Mouse (Mus musculus): Measurements from ENCODE around the gene Pard3b. TPM values are rescaled to one million over a fixed set of nuclear protein-coding genes. Genes with fewer than 3 reads are reported as not detected.
A peak's percentile ranks its signal among the peaks of the same experiment; 100 is the strongest.

Pard3b gene
- total and polyA plus RNA-seq, 3 experiments: 2.2 to 13.9 (median 13.8) TPM

GRCm38 (mm10) chr1:62394555-62394954 lies 755.9 kb downstream of the Pard3b start:
- 89% methylated on average over 3 of the region's 3 CpGs for WGBS

GRCm38 (mm10) chr1:62398261-62398660 lies 759.6 kb downstream of the Pard3b start:
- TF ChIP-seq CTCF (IDR thresholded peaks at IDR 0.05): no peak
- no peak for TF ChIP-seq EP300 (IDR thresholded peaks at IDR 0.05; ENCODE audit: insufficient read depth, low read depth, low read length)
- no peak for TF ChIP-seq POLR2A (IDR thresholded peaks at IDR 0.05; ENCODE audit: insufficient read depth, low read depth, low read length)
- no peak overlapping the region for H3K9ac ChIP-seq (ENCODE audit: low read depth, low read length)
- no peak overlapping the region for H3K4me3 ChIP-seq
- H3K36me3 ChIP-seq (ENCODE audit: control insufficient read depth, insufficient read depth, low read length): no peaks in the 10 kb centered on the region
- no peaks in the 10 kb centered on the region for H3K27me3 ChIP-seq (ENCODE audit: control insufficient read depth, insufficient read depth, low read length)
- H3K79me2 ChIP-seq (replicated peaks; ENCODE audit: control insufficient read depth, insufficient read depth, low read length): no peaks in the 10 kb centered on the region
- DNase-seq: no peak
- H3K27ac ChIP-seq: no peak overlapping the region
- intact Hi-C loops (cut with DNase I): no loop called here
- 43% methylated on average over 3 of the region's 3 CpGs for WGBS
- H3K4me1 ChIP-seq (ENCODE audit: control insufficient read depth, insufficient read depth, low read length): no peaks in the 10 kb centered on the region

More at GRCm38 (mm10) chr1:62394555-62394954, 755.9 kb downstream of the Pard3b start:
- Histone ChIP-seq H3K79me2 (replicated peaks; ENCODE audit: control insufficient read depth, insufficient read depth, low read length) (no peaks in the 10 kb centered on the region), H3K9ac (ENCODE audit: low read depth, low read length) (no peak overlapping the region), H3K27ac (no peak overlapping the region), H3K27me3 (ENCODE audit: control insufficient read depth, insufficient read depth, low read length) (no peaks in the 10 kb centered on the region), H3K4me3 (no peak overlapping the region), H3K4me1 (ENCODE audit: control insufficient read depth, insufficient read depth, low read length) (no peaks in the 10 kb centered on the region; the same call in 1 of the 2 replicates), H3K36me3 (ENCODE audit: control insufficient read depth, insufficient read depth, low read length) (no peaks in the 10 kb centered on the region)
- no peak for TF ChIP-seq POLR2A (IDR thresholded peaks at IDR 0.05; ENCODE audit: insufficient read depth, low read depth, low read length)
- no peak for TF ChIP-seq CTCF (IDR thresholded peaks at IDR 0.05)
- no peak for TF ChIP-seq EP300 (IDR thresholded peaks at IDR 0.05; ENCODE audit: insufficient read depth, low read depth, low read length)
- intact Hi-C loops (cut with DNase I): no loop called here
- DNase-seq: no peak

- H3K4me1 ChIP-seq (ENCODE audit: control insufficient read depth, insufficient read depth, low read length): no peaks in the 10 kb centered on the region
- DNase-seq: no peak
- H3K36me3 ChIP-seq (ENCODE audit: control insufficient read depth, insufficient read depth, low read length): no peaks in the 10 kb centered on the region
- H3K27ac ChIP-seq: no peak overlapping the region
- no peak overlapping the region for H3K4me3 ChIP-seq
- no peak overlapping the region for H3K9ac ChIP-seq (ENCODE audit: low read depth, low read length)
- WGBS: 96% methylated on average over 4 of the region's 4 CpGs
- TF ChIP-seq EP300 (IDR thresholded peaks at IDR 0.05; ENCODE audit: insufficient read depth, low read depth, low read length) (no peak), POLR2A (IDR thresholded peaks at IDR 0.05; ENCODE audit: insufficient read depth, low read depth, low read length) (no peak), CTCF (IDR thresholded peaks at IDR 0.05) (no peak)
- H3K79me2 ChIP-seq (replicated peaks; ENCODE audit: control insufficient read depth, insufficient read depth, low read length): no peaks in the 10 kb centered on the region
- intact Hi-C loops (cut with DNase I): no loop called here
- no peaks in the 10 kb centered on the region for H3K27me3 ChIP-seq (ENCODE audit: control insufficient read depth, insufficient read depth, low read length)
Observed at GRCm38 (mm10) chr1:62398738-62399137, 760.1 kb downstream of the Pard3b start.

GRCm38 (mm10) chr1:62405061-62405460 lies 766.4 kb downstream of the Pard3b start:
- Histone ChIP-seq H3K9ac (ENCODE audit: low read depth, low read length) (no peak overlapping the region), H3K27me3 (ENCODE audit: control insufficient read depth, insufficient read depth, low read length) (no peaks in the 10 kb centered on the region), H3K79me2 (replicated peaks; ENCODE audit: control insufficient read depth, insufficient read depth, low read length) (no peaks in the 10 kb centered on the region), H3K4me3 (no peak overlapping the region), H3K27ac (no peak overlapping the region), H3K4me1 (ENCODE audit: control insufficient read depth, insufficient read depth, low read length) (peaks cover 2% of the 10 kb centered on the region; the same call in 1 of the 2 replicates), H3K36me3 (ENCODE audit: control insufficient read depth, insufficient read depth, low read length) (no peaks in the 10 kb centered on the region)
- intact Hi-C loops (cut with DNase I): loop anchor here (10.0 kb wide), 1 partner anchor 1260 kb away; no protein-coding TSS in a partner anchor
- DNase-seq: peak in 1 of 2 experiments; percentile 28
- TF ChIP-seq POLR2A (IDR thresholded peaks at IDR 0.05; ENCODE audit: insufficient read depth, low read depth, low read length) (no peak), CTCF (IDR thresholded peaks at IDR 0.05) (peak; percentile 25; the same call in 1 of the 2 replicates), EP300 (IDR thresholded peaks at IDR 0.05; ENCODE audit: insufficient read depth, low read depth, low read length) (no peak)
- WGBS: 38% methylated on average over 8 of the region's 8 CpGs

GRCm38 (mm10) chr1:62411368-62411767 lies 772.7 kb downstream of the Pard3b start:
- no peaks in the 10 kb centered on the region for H3K27me3 ChIP-seq (ENCODE audit: control insufficient read depth, insufficient read depth, low read length)
- no peaks in the 10 kb centered on the region for H3K79me2 ChIP-seq (replicated peaks; ENCODE audit: control insufficient read depth, insufficient read depth, low read length)
- H3K9ac ChIP-seq (ENCODE audit: low read depth, low read length): no peak overlapping the region
- peaks cover 7% of the 10 kb centered on the region for H3K4me1 ChIP-seq (ENCODE audit: control insufficient read depth, insufficient read depth, low read length)
- WGBS: 83% methylated on average over 2 of the region's 2 CpGs
- no peak overlapping the region for H3K27ac ChIP-seq
- H3K36me3 ChIP-seq (ENCODE audit: control insufficient read depth, insufficient read depth, low read length): peaks cover 2% of the 10 kb centered on the region; the same call in 1 of the 2 replicates
- intact Hi-C loops (cut with DNase I): loop anchor here (5.0 kb wide), 1 partner anchor 291 kb away; the partner anchor contains the start of gene Nrp2
- no peak overlapping the region for H3K4me3 ChIP-seq
- DNase-seq: no peak
- TF ChIP-seq POLR2A (IDR thresholded peaks at IDR 0.05; ENCODE audit: insufficient read depth, low read depth, low read length) (no peak), EP300 (IDR thresholded peaks at IDR 0.05; ENCODE audit: insufficient read depth, low read depth, low read length) (no peak), CTCF (IDR thresholded peaks at IDR 0.05) (no peak)

GRCm38 (mm10) chr1:62412019-62412418 lies 773.4 kb downstream of the Pard3b start:
- no peak for DNase-seq
- WGBS: 53% methylated on average over 4 of the region's 4 CpGs
- intact Hi-C loops (cut with DNase I): loop anchor here (5.0 kb wide), 1 partner anchor 290 kb away; the partner anchor contains the start of gene Nrp2
- Histone ChIP-seq H3K27me3 (ENCODE audit: control insufficient read depth, insufficient read depth, low read length) (no peaks in the 10 kb centered on the region), H3K79me2 (replicated peaks; ENCODE audit: control insufficient read depth, insufficient read depth, low read length) (no peaks in the 10 kb centered on the region), H3K36me3 (ENCODE audit: control insufficient read depth, insufficient read depth, low read length) (peaks cover 2% of the 10 kb centered on the region; the same call in 1 of the 2 replicates), H3K4me1 (ENCODE audit: control insufficient read depth, insufficient read depth, low read length) (peaks cover 7% of the 10 kb centered on the region), H3K4me3 (no peak overlapping the region), H3K9ac (ENCODE audit: low read depth, low read length) (no peak overlapping the region), H3K27ac (no peak overlapping the region)
- TF ChIP-seq CTCF (IDR thresholded peaks at IDR 0.05) (no peak), EP300 (IDR thresholded peaks at IDR 0.05; ENCODE audit: insufficient read depth, low read depth, low read length) (no peak), POLR2A (IDR thresholded peaks at IDR 0.05; ENCODE audit: insufficient read depth, low read depth, low read length) (no peak)
